Mouse (Mus musculus): ENCODE measurements around the gene Vps13a.

Vps13a gene

DNA sequence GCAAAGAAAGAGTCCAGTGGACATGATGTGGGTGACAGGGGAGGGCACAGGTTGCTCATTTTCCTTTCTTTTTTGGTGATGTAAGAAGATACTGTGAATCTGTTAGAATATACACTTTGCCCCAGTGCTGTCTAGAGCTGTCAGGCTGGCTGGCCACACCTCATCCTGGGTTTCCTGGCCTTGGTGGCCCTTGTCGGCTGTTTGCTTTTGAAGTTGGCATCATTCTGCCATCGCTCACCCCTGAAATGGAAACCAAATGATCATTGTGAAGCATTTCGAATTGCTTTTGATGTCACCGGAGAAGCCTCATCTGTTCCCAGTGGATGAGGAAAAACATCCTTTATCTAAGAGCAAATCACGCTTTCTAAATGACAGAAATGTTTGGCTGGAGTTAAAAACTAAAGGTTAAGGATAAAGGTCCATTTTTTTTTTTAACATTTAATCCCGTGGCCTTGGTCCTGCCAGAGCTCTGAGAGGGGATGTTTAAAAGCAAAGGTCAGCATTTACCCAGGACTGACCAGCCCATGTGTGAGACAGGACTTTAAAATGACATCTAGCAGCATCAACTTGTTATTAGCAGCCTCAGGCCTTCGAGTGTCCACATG, 201.0 kb downstream of the Vps13a start:
- DNase-seq (ENCODE audit: low spot score): no peak

DNA sequence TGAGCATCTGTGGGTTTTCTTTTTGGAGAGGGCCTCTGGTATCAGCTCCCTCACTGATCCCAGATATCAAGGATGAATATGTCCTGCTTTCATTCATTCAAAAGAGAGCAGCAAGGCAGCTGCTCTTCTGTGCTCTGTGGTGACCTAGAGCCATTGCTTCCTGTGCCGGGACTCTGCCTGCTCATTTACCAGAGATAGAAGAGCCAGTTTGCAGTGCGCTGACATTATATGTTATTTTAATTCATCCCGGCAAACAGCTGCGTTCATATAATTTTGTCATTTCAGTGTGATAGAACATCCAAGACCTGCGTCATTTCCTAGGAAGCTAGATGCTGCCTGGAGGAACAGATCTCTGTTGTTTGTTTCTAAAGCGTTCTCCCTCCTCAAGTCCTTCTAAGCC, 203.9 kb downstream of the Vps13a start:
- DNase-seq (ENCODE audit: low spot score): no peak
